Mouse (Mus musculus) heart, postnatal 36 days (tissue): ENCODE data around the gene Ndufa13. TPM values are rescaled to one million over a fixed set of nuclear protein-coding genes. Genes with fewer than 3 reads are reported as not detected.
A peak's percentile ranks its signal among the peaks of the same experiment; 100 is the strongest.

Source experiments
- DNase-seq, 2 experiments: peaks; one replicate each; pipeline ENCODE4 v3.0.0; 2021 to 2022
- intact Hi-C: fragments of 180-260 bp; cut with DNase I; formaldehyde crosslinking; loops from one replicate; pipeline ENCODE4 v1.15.1; 2025
- total RNA-seq, 2 experiments: library from RNA; stranded (reverse); gene quantifications; 2 replicates each; pipeline ENCODE4 v1.2.3; 2021

The Ndufa13 gene
- total RNA-seq, 2 experiments from 2014 or later: 451 to 482 TPM

DNA sequence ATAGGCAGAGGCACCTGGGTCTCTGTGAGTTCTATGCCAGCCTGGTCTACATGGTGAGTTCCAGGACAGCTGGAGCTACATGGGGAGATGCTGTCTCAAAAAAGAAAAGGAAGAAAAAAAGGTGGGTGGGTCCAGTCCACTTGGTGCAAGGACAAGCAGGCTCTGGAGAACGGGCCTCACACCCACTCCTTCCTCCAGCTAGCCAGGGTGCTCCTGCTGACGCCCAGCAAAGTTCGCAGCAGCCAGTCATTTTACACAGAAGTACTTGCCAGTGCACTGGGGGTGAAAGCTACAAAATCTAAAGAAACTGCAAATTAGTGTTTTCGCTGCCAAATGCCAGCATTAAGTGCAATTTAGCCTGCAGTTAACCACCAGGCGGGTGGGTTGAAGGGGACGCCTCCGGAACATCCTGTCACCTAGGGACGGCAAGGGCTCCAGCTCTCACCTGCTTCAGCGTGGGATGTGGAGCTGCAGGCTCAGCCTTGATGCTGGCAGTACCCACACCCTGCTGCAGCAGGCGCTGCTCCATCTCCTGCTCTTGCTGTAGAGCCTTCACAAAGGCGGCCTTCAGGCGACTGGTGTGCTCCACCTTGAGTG is 10.2 kb upstream of the Ndufa13 start:
- no peak for DNase-seq
- intact Hi-C loops: no loop called here

DNA sequence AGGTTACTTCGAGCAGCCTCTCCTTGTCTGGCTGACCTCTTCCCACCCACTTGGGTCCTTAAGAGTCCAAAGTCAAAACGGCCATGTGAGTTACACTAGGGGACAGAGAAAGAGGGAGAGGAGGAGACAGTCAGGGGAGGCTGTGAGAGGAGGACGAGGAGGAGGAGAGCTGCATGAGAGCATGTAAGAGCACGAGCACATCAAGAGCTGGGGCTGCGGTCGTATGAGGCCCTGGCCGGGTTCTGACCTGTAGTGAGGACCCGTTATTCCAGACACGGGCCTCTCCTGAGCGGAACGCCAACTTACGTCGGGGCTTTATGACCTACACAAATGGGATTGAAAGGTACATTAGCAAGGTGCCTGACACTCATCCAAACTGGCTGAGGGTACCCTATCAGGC is 9.6 kb upstream of the Ndufa13 start:
- intact Hi-C loops: no loop called here

DNA sequence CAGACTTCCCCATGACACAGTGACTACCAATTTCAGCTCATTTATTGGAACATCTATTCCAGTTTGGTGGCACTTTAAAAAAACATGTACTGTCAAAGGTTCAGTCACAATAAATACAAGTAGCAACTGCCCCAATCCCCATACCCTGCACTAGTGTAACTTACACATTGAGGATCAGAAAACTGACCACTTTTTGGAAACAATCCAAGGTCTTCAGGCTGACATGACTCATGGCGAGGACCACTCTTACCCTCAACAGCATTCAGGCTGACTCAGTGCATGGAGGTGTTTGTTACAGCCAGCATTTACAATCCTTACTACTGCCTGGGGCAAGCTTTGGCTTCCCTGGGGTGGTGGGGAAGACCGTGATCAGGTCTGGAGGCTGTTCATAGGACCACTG is 4.7 kb upstream of the Ndufa13 start:
- intact Hi-C loops: no loop called here
- no peak for DNase-seq

More for the DNA sequence above, 9.6 kb upstream of the Ndufa13 start:
- no peak for DNase-seq

DNA sequence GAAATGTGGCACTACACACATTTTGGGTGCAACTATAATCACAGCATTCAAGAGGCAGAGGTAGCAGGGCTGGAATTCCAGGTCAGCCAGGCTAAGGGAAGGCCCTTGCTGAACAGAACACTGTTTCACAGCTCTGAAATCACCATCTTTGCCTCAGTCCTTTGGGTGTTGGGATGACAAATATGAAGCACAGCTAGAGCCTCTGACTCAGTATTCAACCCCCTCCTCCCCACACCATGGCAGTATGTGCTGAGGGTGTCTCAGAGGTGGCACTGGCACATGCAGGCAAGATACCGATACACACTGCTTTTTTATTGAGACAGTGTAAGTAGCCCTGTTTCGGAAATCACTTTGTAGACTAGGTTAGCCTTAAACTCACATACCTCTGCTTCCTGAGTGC is 3.9 kb upstream of the Ndufa13 start:
- no peak for DNase-seq
- intact Hi-C loops: no loop called here

DNA sequence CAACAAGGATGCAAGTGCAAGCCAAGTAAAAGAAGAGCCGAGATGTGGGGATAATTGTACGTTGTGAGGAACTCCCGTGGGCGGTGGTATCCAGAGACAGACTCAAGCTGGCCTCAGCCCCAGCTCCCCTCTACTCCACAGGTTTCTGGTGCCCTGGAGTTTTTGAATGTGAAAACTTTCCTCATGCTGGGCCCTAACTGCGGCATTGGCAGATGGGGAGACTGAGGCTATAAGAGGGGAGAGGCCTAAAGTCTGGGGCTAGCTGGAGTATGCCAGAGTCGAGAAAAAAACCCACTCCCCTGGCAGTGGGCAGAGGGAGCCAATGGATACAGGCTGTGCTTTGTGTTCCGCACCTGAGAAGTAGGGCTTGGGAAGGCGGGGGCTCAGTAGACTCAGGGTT is 1.7 kb upstream of the Ndufa13 start:
- intact Hi-C loops: no loop called here
- no peak for DNase-seq

DNA sequence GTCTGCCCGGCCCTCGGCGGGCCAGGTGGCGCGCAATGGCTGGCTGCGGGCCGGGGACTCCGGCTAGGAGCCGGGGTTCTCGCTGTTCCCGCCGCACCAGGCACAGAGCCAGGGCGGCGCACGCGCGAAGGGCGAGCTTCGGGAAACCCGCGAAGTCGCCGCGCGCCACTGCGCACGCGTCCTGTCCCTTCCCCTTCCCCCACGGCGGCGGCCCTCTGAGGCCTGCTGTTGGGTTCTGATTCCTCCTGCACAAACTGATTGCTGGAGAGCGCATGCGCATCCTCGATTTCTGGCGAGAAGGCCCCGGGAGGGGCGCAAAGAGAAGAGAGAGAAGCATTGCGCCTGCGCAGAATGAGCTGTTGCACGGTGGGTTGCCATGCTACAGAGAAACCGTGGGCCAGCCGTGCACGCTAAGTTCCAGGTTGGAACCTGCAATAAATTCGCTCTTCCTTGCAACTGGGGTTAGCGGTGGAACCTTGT is 745 bp upstream of the Ndufa13 start:
- DNase-seq: peak; percentile 97 to 98
- intact Hi-C loops: no loop called here

DNA sequence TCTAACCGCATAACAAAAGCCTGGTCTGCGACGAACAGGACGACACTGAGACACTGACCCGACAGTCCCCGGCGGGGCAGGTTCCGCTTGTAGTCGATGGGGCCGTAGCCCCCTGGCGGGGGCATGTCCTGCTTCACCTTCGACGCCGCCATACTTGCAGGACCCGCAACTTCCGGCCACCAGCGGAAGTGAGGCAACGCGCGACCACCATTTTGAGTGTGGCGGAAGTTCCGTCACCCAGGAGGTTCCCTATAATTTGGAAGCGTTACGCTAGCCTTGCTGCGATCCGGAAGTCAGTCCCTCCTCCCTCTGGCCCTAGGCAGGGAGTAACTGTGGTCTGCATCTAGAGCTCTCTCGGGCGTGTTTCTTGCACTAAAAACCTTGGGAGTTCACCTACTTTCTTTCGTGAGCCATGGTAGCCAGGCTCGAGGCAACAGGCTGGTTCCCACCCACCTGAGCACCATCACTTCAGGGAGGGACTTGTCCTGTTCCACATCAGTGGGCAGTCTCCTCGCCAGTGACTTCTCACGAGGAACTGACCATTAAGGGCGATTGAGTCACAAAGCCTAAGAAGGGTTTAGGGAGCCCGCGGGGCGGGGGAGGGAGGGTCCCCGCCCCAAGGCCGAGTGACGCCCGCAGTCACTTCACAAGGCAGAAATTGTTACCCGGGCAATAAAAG is 735 bp downstream of the Ndufa13 start:
- DNase-seq: peak; percentile 99
- intact Hi-C loops: no loop called here

DNA sequence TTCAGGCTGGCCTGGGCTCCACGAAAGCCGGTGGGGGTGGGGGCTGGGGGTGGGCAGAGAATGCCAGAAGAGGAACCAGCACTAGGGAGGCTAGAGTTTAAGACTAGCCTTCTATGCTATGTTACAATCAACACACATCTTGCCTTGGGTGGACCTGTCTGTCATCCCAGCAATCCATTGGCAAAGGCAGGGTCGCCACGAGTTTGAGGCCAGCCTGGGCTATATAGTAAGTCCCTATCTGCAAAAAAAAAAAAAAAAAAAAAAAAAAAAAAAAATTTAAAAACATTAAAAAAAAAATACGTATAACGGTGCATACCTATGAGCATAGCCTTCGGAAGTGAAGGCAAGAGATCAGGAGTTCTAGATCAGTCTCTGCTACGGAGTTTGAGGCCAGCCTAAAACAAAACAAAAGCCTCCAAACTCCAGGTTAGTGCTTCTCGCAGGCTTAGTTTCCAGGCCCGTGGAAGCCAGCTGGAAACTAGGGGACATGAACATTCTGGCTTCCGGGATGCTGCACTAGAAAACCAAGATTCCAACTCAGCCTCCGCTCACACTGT is 1.4 kb downstream of the Ndufa13 start:
- no peak for DNase-seq
- intact Hi-C loops: no loop called here

DNA sequence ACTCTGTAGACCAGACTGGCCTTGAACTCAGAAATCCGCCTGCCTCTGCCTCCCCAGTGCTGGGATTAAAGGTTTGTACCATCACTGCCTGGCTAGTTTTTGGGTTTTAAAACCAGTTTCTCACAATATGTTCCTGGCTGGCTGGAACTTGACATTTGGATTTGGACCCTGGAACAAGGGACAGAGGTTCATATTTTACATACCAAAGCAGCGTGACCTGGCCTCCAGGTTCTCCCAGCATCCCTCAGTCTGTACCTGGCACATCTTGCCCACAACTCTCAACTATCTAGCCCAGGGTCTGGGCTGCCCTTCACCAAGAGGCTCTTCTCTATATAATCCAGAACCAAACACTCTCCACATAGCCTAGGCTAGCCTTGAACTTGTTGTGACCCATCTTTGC is 2.5 kb downstream of the Ndufa13 start:
- DNase-seq: no peak
- intact Hi-C loops: no loop called here

DNA sequence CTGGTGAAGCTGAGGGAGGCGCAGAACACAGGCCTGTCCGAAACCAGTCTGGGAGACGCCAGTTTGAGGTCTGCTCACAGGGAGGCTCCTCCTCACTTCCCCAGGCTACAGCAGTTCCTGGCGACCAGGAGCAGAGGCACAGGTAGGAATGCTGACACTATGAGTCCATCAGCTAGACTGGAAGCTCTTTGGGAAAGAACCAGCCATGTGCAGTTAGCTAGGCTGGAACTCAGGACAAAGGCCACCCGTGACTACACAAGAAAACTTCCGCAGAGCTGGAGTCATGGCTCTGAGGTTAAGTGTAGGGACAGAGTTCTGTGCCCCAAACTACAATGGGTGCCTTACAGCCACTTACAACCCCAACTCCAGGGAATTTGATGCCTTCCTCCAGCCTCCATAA is 4.5 kb downstream of the Ndufa13 start:
- no peak for DNase-seq
- intact Hi-C loops: no loop called here

DNA sequence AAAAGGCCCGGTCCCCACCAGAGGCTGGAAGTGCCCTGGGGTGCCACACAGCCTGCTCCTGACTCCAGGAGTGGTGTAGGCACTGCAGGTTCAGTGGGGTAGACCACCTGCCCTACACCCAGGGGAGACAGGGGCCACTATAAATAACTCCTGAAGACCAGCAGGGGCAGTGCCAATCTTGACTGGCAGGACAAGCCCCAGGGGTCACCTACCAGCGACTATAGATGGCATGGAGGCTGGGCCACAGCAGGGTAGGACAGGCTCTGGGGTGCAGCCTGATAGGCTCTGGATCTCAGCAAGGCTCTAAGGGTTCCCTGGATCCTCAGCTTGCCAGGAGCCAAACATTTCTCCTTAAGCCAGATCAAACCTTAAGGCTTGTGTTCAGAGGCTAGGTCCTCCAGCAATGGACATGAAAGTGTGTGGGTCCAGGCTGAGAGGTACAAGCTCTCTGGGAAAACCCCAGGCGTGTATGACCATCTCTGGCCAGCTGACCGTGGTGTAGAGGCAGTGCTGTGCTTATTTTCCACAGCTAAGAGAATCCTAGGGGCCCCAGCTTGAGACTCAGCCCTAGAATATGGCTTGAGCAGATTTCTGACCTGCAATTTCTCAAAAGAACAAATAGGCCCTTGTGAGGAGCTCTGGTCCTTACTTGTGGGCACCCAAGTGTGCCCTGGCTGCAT is 6.4 kb downstream of the Ndufa13 start:
- intact Hi-C loops: no loop called here
- no peak for DNase-seq

DNA sequence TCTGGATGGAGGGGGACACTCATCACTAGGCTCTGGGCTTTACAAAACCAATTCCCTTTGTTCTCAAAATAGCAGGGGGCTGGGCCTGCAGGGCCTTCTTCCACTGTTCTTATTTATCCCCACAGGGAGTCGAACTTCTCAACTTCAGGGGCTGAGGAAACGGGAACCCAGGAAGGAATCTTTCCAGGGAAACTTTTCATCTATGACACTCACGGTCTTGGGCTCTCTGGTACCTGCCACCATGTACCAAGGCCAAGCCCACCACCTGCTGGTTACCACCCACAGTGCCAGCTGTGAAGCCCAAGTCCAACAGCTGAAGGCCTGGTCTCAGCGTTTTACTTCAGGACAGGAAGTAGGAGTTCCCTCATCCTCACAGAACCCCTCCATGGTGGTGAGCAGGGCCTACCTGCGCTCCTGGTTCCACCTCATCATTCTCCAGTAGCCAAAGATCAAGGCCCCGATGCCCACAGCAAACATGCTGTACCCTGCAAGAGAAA is 7.5 kb downstream of the Ndufa13 start:
- no peak for DNase-seq
- intact Hi-C loops: no loop called here

DNA sequence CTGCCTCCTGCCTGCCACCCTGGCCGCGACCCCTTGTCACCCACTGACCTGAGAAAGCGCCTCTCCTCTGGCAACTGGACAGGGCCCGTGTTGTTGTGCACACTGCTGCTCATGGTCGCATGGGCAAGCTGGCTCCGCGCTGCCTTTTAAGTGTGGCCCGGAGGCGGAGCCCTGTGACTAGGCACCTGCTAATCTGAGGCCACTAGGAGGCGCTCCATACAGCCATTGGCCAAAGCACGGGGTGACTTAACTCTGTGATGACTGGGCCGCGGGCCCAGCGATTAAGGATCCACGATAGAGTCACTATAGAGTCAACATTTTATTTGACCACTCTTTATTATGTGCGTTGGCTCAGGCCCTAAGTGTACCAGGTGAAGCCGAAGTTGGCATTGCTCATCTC is 8.5 kb downstream of the Ndufa13 start:
- intact Hi-C loops: no loop called here
- peak in 1 of 2 experiments; percentile 30 for DNase-seq

DNA sequence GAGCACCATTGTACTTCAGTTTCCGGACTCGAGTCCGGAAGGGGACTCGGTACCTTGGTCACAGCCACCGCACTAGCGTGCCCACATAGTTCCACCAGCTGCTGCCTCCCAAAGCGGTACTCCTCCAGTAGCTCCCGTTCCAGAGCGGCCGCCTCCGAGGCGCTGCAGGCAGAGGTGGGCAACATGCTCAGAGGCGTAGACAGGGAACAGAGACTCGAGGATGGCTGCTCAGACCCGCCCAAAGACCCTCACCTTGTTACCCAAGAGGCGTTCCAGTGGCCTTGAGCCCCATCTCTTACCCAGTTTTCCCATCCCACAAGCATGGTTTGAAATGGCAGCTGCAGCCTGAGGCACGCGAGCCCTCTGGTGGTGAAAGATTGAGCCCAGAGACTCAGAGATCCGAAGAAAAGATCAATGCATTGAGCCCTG is 11.5 kb downstream of the Ndufa13 start:
- intact Hi-C loops: loop anchor here (1.0 kb wide), 1 partner anchor 17 kb away; no protein-coding TSS in a partner anchor
- DNase-seq: peak in 1 of 2 experiments; percentile 43

DNA sequence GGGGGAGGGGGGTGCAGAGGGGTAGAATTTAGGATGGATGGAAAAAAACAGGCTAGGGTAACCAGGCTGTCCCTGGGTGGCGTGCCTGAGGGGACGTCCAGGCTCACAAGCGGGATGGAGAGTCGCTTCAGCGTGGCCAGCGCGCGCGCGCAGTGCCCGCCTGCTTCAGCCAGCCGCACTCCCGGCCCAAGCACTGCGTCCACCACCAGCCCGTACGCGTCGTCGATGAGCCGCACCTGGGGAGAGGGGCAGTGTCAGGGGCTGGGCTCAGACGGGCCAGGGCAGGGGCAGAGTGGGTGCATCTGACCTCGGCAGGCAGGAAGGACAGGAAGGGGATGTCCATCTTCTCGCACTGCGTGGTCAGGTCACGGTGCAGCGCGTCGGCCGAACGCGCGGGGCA is 13.5 kb downstream of the Ndufa13 start:
- DNase-seq: no peak
- intact Hi-C loops: loop anchor here (5.0 kb wide), 1 partner anchor 262 kb away; the partner anchor contains the start of gene Zfp868

DNA sequence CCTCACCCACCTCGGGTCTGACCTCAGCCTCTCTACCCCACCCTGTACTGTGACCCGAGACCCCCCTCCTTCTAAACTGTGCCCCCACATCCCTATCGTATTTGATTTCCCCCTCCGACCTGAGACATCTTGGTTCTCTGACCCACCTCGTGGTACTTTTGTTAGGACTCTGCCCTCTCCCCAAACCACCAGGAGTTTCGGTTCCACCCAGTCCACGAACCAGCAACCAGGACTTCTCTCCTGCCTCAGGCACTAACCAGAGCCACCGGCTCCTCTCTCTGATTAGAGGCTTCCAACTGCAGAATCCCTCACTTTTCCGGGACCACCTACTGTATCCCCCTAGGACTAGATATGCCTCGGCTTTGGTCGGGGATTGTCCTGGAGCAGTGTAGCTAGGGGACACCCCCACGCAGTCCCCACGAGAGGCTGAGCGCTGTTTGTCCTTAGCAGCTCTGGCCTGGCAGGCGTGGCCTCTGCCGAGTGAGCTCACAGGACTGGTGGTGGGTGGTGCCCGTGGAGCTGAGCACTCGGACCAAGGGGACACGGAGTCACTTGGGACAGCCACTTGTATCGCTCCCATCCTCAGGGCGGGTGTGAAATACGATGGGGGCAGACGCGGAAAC is 14.0 kb downstream of the Ndufa13 start:
- intact Hi-C loops: loop anchor here (5.0 kb wide), 1 partner anchor 261 kb away; the partner anchor contains the start of gene Zfp868
- peak; percentile 32 to 33 for DNase-seq

DNA sequence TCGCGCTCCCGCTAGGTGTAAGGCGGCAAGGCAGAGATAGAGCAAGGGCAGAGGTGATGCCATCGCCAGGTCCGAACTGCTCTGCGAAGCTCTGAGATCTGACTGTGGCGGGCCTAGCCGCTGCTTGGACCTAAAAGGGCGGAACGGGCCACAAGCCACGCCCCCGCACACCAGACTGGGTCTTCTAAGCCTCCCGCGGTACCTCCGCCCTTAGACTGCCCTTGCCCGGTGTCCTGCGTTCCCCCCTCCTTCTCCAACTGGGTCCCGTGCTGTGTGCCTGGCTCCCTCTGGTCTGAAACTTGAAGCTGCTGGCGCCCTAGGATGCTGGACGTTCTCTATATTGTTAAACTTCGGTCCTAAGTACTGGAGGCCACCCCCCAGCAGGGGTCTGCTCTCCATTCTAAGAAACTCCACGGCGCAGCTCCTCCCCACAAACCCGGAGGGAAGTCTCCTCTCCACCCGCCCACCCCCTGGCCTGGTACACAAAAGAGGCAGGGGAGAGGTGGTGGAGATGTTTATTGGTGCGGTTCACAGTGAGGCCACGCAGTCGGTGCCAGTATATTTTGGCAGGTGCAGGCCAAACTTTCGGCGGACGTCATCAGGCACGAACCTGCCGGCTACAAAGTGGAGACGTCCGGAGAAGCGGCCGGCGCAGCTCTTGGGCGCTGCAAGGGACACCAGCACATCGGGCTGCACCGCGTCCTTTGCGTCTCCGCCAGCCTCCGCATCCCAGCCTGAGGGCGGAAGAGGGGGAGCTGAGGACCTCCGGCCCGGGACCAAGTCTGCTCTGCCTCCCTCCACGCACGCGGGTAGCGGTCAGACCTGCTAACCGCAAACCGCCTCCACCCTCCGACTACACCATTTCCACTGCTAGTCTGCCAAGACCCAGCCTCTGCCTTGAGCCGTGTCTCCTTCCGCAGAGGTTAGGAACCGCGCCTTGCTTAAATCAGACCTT is 14.8 kb downstream of the Ndufa13 start, which contains the start of gene Cilp2:
TSS of gene Cilp2 (minus strand) at position 399 of the 955 bp plus-strand sequence.
- intact Hi-C loops: loop anchor here (5.0 kb wide), 1 partner anchor 260 kb away; the partner anchor contains the start of gene Zfp868
- peak; percentile 46 for DNase-seq

DNA sequence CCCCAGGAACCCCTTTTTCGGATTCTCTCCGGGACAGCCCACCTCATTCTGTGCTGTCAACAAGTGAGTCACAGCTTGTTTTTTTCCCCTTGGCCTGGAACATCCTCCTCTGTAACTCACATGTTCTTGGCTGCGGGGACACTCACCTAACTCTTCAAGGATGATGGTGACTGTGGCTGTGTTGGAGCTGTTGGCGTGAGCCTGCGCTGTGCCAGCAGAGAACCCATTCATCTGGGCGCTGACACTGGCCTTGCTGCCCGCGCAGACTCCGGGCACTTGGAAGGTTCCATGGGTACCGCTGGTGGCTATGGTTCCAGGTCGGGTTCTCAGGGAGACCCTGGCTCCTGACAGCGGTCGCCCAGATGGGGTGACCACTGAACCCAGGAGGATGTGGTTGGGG is 18.2 kb downstream of the Ndufa13 start:
- intact Hi-C loops: no loop called here
- no peak for DNase-seq

DNA sequence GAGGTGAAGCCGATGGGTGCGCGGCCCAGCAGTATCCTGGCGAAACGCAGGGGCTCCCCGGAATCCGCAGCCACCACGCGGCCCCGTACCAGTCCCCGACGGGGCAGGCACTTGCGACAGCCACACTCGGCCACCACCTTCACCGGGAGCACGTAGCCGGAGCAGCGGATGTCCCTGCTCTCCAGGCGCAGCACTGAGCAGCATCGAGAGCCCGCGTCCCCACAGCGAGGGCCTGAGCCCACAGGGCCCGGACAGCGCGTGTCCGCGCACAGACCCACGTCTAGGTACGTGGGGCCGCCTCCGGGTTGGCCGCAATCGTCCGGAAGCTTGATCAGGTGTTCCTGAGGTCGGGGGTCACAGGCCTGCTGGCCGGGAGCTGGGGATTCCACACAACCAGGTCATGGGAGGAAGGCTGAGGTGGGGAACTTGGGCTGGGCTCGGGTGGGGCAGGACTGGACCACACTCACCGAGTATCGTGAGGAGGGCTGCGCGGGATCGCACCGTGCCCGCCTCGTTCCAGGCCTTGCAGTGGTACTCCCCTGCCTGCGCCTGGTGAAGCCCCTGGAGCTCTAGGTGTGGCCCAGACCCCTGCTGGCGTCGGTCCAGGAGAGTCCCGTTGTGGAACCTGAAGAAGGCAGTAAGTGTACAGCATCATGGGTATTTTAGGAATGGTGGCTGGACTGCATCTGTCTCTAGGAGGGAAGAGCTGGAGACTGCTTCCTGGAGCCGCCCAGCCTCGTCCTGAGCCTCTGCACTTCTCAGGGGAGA is 19.3 kb downstream of the Ndufa13 start:
- no peak for DNase-seq
- intact Hi-C loops: no loop called here
